Mouse (Mus musculus) hematopoietic stem cell, adult 5-6 weeks (primary cell): ENCODE data around the gene Kctd6. TPM values are rescaled to one million over a fixed set of nuclear protein-coding genes. Genes with fewer than 3 reads are reported as not detected.

Source experiments
- ATAC-seq, 2 experiments: fragments of 125-278 bp in 1 of 2; replicated peaks in 1 of 2; 2 replicates each; pipeline ENCODE4 v1.8.0; 2016 to 2017; ENCODE audit warnings: inconsistent platforms in 2 of 2, mild to moderate bottlenecking in 2 of 2, moderate number of reproducible peaks in 2 of 2, low read depth in 1 of 2, moderate TSS enrichment in 1 of 2; ENCODE audit not compliant: low FRiP score in 2 of 2, poor library complexity in 2 of 2, severe bottlenecking in 2 of 2, insufficient read depth in 1 of 2, low TSS enrichment in 1 of 2
- total RNA-seq: library from RNA; stranded (forward); fragments of 172-1452, 232-1000 nt; gene quantifications from 2 replicates; pipeline ENCODE4 v1.2.3, GENCODE M21; 2017

Gene Kctd6
- total RNA-seq, 1 experiment from 2014 or later = 5.6 TPM

GRCm38 (mm10) chr14:8207543-8207942 is 6.4 kb upstream of the Kctd6 start:
- no peak for ATAC-seq

DNA sequence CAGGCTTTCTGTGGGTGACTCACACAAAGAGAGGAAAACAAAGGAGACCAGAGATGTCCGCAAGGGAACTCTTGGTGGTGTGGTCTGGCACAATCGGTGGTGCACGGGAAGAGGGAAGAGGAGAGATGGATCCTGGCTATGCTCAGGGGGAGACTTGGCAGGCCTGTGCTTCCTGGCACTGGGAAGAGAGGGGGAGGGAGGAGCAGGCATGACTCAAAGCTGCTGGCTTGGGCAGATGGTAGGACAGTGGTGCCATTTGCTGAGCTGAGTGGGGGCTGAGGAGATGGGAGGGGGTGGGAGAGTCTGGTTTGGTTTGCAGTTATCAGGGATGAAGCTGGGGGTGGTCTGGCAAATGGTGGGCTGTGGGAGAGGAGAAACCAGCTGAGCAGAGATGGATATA is 5.1 kb upstream of the Kctd6 start:
- ATAC-seq = no peak

GRCm38 (mm10) chr14:8209896-8210295 is 4.0 kb upstream of the Kctd6 start:
- ATAC-seq = no peak

GRCm38 (mm10) chr14:8212996-8213395 is 944 bp upstream of the Kctd6 start:
- no peak for ATAC-seq

DNA sequence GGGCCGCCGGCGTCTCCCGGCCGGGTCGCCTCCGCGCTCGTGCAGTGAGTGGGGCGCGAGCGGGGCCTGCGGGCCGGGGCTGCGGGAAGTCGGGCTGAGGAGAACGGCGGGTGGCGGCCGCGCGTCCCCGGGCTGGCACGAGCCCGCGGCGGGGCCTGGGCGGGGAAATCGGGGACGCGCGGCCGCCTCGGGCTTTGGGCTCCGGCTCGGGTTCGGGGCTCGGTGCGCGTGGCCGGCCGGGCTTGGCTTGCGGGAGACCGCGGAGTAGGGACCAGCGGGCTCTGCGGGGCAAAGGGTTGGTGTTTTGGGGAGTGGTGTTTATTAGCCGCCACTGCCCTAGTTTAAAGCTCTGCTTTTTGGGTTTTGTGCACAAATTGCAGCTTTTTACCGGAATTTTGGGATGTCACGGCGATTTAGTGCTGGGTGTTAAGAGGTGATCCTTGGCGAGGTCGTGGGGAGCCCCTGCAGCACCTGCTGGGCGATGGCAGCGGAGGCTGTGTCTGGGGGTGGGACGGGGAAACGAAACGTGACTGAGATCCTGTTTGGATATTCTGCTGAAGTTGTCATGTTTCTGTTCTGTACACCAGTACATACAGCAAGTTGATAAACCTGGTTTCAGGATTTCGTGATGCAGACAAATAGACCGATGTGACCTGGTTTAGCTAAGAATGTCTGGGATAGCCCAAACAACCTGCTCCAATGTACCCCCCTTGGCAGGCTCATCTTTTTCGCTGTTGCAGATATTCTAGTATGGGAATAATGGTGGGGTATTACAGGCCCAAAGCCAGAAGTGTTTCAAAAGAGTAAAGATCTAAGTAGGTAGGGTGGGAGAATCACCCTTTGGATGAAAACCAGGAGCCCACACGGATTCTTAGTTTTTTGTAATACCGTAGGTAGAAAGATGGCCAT is 613 bp downstream of the Kctd6 start:
- no peak for ATAC-seq

DNA sequence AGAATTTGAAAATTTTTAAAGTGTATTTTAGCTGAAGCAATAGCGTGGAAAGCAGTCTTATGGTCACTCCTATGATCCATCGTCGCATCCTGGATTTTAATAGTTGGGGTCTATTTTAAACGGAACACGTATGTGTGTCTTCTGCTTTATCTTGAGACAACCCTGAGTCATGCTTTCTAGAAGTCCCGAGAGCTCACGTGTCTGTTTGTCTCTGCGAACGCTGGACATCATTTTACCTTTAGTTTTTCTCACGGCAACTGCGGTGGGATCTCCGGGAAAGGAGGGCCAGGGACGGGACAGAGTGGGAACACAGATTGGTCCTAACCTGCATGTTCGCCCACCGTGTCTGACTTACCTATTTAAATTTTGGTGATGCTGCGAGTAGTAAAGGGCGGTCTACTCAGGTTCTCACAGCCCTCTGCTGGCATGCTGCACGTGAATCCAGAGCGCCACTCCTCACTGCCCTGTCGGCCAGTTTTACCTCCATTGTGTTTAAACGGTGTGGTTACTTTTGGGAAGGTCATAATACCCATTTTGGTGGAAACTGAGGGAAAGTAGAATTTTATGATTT is 1.4 kb downstream of the Kctd6 start:
- ATAC-seq = no peak

DNA sequence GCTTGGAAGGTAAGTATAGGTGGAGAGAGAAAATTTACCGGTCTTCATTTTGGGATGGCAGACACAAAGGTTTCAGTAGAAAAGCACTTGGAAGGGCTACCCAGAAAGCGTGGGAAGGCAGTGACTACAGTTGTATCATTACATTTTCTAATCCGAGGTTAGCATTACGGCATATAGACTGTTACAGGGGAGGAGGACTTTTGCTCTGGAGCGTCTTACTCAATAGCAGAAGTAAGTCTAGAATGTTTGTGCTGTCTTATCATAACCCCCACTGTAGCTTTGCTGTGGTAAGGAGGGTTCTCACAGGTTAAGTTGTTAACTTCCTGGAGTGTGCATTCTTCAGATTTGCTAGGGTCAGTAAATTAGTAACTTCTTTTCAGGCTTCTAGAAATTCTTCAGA is 2.2 kb downstream of the Kctd6 start:
- peak in 1 of 2 experiments; percentile 20; a peak in 1 of 4 replicates for ATAC-seq

DNA sequence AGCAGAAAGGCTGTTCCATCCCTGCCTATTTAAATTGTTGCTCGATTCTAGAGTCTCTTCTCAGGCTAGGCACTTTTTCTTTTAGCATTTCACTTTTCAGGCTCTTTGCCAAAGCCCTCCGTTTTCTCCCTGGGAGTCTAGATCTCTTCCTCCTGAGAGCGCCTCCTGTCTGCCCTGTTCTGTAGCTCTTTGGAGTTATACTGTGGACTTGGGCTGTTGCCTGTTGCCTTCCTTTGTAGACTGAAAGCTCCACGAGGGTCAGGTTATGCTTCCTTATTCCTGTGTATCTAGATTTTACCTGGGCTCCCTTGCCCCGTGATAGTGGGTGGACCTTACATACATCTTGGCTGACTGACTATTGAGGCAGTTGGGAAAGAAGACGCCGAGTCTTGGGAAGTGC is 4.3 kb downstream of the Kctd6 start:
- no peak for ATAC-seq

DNA sequence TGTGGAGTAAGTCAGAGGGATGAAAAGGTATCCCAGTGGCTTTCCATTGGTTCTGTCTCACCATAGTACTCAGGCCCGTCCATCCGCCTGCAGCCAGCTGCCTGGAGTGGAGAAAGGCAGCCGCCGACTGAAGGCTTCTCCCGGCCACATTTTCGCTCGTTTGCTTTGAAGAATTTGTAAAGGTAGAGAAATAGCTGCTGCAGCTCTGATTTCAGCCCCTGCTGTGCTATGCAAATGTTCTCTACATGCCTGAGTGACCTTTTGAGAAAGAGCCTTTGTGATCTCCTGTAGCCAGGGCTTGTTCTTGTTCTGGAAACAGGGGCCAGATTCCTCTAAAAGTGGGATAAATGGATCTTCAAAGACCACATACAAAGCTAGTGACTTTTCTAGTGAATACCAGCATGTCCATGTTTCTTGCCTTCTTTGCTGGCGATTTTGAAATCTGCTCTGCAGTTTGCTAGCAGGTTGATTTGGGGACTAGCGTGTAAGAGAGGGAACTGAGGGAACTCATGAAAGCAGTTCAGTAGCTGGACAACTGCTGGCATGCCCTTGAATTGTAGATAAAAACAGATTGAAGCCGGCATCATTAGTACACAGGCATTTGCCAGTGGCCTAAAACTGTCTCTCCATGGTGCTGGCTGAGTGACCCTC is 4.9 kb downstream of the Kctd6 start:
- no peak for ATAC-seq

DNA sequence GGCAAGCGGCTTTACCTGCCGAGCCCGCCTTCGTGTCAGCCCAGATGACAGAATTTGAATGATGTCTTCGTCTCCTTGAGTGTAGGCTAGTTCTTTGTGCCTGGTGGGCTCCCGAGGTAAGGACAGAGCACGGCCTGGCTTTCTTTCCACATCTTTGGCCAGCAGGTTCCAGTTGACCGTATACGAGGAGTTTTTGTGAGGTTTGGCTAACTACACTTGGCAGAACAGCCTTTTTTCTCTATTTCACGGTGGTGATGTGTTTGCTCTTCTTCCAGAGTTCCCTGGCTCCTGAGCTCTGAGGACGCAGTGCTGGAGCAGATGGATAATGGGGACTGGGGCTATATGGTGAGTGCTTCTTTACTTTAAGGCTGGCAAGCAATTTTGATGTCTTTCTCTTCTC is 5.9 kb downstream of the Kctd6 start:
- no peak for ATAC-seq

- ATAC-seq = no peak
Measured at GRCm38 (mm10) chr14:8220306-8220705, 6.4 kb downstream of the Kctd6 start.

GRCm38 (mm10) chr14:8220912-8221311 is 7.0 kb downstream of the Kctd6 start:
- ATAC-seq = no peak

GRCm38 (mm10) chr14:8222561-8222960 is 8.6 kb downstream of the Kctd6 start:
- no peak for ATAC-seq

DNA sequence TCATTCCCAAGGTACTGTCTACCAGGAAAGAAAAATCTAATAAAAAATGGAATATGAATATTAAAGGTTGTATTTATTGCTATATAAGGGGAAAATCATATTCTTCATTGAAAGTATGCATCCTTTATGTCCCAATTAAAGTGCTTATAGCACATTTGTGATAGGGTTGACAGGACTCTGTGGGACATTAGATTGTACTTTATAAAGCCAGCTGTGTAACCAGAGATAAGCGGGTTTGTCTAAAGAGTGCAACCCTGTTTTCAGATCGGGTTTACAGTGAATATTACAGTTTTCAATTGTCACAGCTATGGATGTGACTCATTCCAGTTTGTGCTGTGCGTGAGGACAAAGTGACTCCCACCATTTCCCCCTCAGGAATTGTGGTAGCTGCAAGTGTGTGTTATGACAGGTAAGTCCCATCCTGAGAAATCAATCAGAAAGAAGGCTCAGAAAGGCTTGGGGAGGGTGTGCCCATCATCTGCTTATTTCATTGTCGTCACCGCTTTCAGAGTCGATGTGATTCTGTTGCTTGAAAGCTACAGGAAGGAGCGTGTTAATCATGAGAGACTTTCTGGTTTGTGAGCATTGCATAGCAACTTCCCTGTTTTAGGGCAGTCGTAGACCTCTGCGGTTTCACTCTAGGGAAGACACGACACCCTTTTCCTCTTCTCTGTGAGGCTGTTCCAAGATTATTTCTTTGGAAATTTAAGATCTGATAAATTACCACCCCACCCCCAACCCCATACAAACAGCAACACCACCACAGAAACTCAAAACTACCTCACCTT is 9.8 kb downstream of the Kctd6 start:
- peak; percentile 88 to 95 for ATAC-seq

DNA sequence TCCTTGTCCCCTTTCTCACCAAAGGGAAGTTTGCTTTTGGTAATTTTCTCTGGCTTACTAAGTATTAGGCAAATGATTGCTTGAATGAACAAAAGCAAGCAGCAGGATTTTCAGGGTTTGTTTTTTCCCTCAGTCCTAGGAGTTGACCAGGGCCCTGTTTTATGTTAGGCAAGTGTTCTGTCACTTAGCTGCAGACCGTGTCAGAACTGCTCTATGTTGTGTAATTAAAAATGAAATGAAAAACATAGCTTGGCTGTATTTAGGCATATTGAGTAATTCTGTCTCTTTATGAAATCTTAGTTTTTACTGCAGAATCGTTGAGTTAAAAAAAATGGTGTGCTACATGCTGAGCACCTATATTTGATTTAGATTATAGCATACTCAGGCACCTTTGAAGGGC is 10.9 kb downstream of the Kctd6 start:
- ATAC-seq = no peak

- no peak for ATAC-seq
Measured at GRCm38 (mm10) chr14:8229367-8230019, 15.6 kb downstream of the Kctd6 start.

DNA sequence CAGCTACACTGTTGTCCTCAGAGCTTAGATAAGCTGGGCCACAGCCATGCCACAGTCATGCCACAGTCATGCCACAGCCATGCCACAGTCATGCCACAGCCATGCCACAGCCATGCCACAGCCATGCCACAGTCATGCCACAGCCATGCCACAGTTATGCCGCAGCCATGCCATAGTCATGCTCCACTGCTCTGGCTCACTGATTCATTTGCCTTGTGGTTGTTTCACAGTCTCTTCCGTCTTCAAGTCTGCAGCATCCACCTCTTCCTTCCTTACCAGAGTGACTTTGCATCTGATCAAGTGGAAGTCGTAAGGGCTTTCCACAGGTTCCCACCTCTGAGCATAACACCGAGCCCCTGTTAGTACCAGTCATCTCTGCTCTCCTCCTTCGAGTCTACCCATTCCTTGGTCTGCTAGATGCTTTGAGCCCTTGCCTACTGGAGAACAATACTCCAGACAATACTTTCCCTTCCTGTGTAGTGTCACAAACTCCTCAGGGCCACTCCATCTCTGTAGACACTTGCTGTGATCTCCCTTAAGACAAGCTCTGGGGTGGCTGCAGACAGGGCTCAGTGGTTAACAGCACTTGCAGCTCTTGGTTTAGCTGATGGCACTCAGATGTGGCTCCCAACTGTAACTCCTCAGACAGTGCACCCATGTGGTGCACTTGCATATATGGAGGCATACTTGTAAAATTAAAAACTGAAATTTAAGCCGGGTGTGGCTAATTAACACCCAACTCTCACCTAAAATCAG is 18.4 kb downstream of the Kctd6 start:
- ATAC-seq = peak; percentile 88 to 90
